Mouse (Mus musculus) liver, embryonic 14 days (tissue): ENCODE results near the gene Pnpla1. TPM values are rescaled to one million over a fixed set of nuclear protein-coding genes. Genes with fewer than 3 reads are reported as not detected.

Experiments used
- polyA plus RNA-seq: library from polyadenylated mRNA; depleted of rRNA; stranded (reverse); fragments of >200 nt; gene quantifications from 2 replicates; pipeline ENCODE4 v1.2.3, GENCODE M21; 2012; rRNA removed

Pnpla1 gene
- polyA plus RNA-seq, result 0.01 and 0.02 TPM in 2 replicates

DNA sequence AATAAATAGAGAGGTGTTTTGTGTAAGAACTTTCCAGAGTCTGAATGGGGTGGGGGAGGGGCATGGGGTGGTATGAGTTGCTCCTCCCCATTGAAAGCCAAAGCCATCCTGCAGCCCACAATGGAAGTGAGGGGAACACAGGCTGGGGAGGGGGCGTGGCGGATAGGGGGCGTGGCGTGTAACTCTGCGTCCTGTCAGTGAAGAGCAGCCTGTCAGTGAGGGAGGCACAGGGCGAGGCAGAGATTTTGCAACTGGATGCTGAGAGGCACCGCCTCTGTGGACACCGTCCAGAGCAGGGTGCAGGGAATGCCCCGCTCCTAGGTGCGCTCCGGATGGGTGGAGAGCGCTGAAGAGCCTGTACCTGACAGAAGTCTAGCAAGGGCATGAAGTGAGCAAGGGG lies at the start of gene Pnpla1:
TSS of gene Pnpla1 (plus strand) at position 207 of the 400 bp plus-strand sequence.

DNA sequence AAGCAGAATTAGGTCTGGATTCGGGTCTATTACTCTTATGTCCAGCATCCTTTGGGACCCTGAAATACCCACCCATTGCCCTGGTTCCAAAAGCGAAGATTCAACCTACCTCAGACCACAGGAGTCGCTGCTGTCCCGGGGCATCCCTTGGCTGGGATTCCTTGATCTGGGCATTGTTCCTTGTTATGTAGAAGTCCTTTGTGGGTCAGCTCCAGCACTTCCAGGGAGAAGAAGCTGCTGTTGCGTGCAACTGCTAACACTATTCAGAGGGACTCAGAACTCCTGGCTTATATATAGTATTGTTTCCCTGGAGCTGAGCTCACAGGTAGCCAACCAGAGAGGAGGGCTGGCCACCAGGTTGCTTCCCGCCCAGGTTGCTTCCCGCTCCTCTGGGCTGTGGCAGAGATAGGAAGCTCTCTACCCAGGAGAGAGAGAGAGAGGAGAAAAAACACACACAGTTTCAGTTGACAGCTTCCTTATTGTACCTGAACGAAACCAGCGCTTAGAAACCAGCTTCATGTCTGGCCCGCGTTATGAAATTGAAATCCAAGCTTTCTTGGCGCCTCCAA lies 56.9 kb downstream of the Pnpla1 start, which contains the start of gene 4930539E08Rik:
TSS of gene 4930539E08Rik (minus strand) at position 265 of the 569 bp plus-strand sequence.

Other genes starting within 250 kb of the Pnpla1 start
- gene Srpk1, start 235.7 kb upstream of the Pnpla1 start, polyA plus RNA-seq, result 13.2 and 15.8 TPM in 2 replicates
- gene Slc26a8, start 168.2 kb upstream of the Pnpla1 start, polyA plus RNA-seq, result 0.32 and 0.38 TPM in 2 replicates
- gene Mapk14, start 167.1 kb upstream of the Pnpla1 start, polyA plus RNA-seq, result 34.5 and 39.9 TPM in 2 replicates
- gene AC170998.1, start 132.3 kb upstream of the Pnpla1 start, polyA plus RNA-seq, result 0.12 and 0.16 TPM in 2 replicates
- gene Mapk13, start 89.1 kb upstream of the Pnpla1 start, polyA plus RNA-seq, result 1.2 and 1.7 TPM in 2 replicates
- 77.1 and 106 TPM in 2 replicates for gene Brpf3, start 57.3 kb upstream of the Pnpla1 start, polyA plus RNA-seq
- gene 4930539E08Rik, start 56.9 kb downstream of the Pnpla1 start, polyA plus RNA-seq, result 0.06 TPM in 2 replicates
- gene Pxt1, start 85.4 kb downstream of the Pnpla1 start, polyA plus RNA-seq, result 0.18 and 0.20 TPM in 2 replicates
- gene Kctd20, start 93.5 kb downstream of the Pnpla1 start, polyA plus RNA-seq, result 28.5 and 34.4 TPM in 2 replicates
- 26.3 and 33.4 TPM in 2 replicates for gene Stk38, start 149.6 kb downstream of the Pnpla1 start, polyA plus RNA-seq
- 145 and 153 TPM in 2 replicates for gene Srsf3, start 174.2 kb downstream of the Pnpla1 start, polyA plus RNA-seq
- gene Cdkn1a, start 232.6 kb downstream of the Pnpla1 start, polyA plus RNA-seq, result 3.1 and 3.2 TPM in 2 replicates